Mouse (Mus musculus) gastrocnemius, adult 18-20 months (tissue): ENCODE measurements around the gene Gns. TPM values are rescaled to one million over a fixed set of nuclear protein-coding genes. Genes with fewer than 3 reads are reported as not detected.
"Not testable (repeated sequence)": the region's sequence is repeated elsewhere in the genome, so short reads cannot be mapped to it uniquely, and the experiment has no call there.

Source experiments
- DNase-seq: peaks from one replicate; pipeline ENCODE4 v3.0.0; 2021; ENCODE audit warnings: low spot score
- long read RNA-seq, 2 experiments: library from polyadenylated mRNA; stranded (forward); transcript quantifications; one replicate each; pipeline ENCODE4 v2.0.0; 2021
- total RNA-seq, 2 experiments: library from RNA; stranded (reverse); gene quantifications; 2 replicates each; pipeline ENCODE4 v1.2.3; 2021

Gene Gns
- total RNA-seq: 10 to 100 TPM; 26.8 to 29.2 TPM
- long read RNA-seq, experiment 1, transcript Gns-201 (14 exons, 3,855 nt): major isoform, 42 of 52 reads
- long read RNA-seq, experiment 1, partial matches to known transcripts: 9 of 52 reads
- long read RNA-seq, experiment 1, other reads (novel, unspliced or antisense): 1 of 52 reads
- long read RNA-seq, experiment 2, transcript Gns-201 (14 exons, 3,855 nt): major isoform, 32 of 39 reads
- long read RNA-seq, experiment 2, partial matches to known transcripts: 5 of 39 reads
- long read RNA-seq, experiment 2, other reads (novel, unspliced or antisense): 1 of 39 reads

GRCm38 (mm10) chr10:121364801-121365564, at the start of gene Gns:
TSS of gene Gns (plus strand) at chr10:121365090.
- DNase-seq: peak; percentile 79

- peak; percentile 11 for DNase-seq
These were observed 49.3 kb upstream of the Gns start for GRCm38 (mm10) chr10:121315321-121316283.

DNA sequence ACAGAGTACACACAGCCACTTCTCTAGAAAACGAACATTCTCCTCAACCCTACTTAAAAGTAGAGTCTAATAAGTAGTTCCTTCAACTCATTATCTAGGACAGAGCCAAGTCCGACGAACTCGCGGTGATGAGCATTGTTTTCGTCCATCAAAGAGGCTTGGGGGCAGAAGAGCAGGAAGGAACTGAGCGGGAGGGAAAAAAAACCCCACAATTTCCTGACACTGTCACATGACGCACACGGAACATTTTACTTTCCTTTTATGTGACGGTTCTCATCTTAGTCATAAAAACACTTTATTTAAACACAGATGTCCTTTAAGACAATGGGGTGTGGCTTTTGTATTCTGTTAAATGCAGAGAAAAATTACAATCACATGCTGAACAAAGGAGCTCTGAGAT, 48.5 kb upstream of the Gns start:
- DNase-seq: no peak

GRCm38 (mm10) chr10:121318397-121318950, 46.4 kb upstream of the Gns start:
- no peak for DNase-seq

DNA sequence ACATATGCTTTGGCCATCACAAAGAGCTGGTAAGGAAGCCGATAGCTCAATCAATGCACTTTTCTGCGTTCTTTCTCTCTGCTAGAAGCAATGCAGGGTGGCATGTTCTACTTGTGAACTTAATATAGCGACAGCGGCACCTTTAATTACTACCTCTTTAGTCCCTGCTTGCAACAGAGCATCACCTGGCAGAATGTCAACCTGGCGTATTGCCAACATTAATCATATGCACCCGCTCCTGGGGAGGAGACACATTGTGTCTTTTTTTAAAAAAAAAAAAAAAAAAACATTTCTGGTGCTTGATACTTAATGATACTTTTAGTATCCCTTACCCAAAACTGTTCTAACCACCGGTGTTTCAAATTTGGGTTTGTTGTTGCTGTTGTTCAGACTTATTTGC, 41.4 kb upstream of the Gns start:
- DNase-seq: no peak

DNA sequence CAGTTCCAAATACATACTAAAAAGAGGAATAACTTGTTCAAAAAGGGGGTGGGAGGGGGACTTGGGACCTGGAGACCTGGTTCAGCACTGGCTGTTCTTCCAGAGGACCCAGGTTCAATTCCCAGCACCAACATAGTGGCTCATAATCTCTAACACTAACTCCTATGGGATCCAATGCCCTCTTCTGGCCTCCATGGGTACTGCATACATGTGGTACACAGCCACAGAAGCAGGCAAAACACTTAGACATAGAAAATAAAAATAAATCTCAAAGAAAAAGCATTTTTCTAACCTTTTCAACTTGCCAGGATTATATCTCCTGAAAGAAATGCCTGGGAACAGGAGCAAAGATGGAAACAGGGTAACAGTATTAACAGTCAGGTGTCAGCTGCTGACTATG, 38.7 kb upstream of the Gns start:
- DNase-seq: no peak

- DNase-seq: no peak
These were observed 35.3 kb upstream of the Gns start for GRCm38 (mm10) chr10:121329586-121329985.

DNA sequence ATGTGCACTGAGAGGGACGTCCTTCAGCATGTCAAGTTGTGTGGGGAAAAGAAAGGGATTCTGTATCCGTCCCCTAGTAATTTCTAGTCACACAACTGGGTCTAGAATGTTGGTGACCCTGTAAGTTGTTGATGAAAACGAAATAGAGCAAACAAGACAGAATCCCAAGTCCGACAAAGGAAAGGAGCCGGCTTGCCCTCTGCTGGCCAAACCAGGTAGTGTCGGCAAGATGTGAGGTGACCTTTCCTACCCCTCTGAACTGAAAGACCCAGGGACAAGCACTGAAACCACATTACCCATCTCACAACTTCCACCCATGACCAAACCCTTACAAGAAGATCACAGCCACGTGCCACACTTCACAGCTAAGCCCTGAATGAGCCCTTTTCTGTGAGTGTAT, 34.0 kb upstream of the Gns start:
- peak; percentile 48 for DNase-seq

GRCm38 (mm10) chr10:121334576-121334975, 30.3 kb upstream of the Gns start:
- peak; percentile 47 for DNase-seq

GRCm38 (mm10) chr10:121336536-121336935, 28.4 kb upstream of the Gns start:
- DNase-seq: not testable (repeated sequence)

DNA sequence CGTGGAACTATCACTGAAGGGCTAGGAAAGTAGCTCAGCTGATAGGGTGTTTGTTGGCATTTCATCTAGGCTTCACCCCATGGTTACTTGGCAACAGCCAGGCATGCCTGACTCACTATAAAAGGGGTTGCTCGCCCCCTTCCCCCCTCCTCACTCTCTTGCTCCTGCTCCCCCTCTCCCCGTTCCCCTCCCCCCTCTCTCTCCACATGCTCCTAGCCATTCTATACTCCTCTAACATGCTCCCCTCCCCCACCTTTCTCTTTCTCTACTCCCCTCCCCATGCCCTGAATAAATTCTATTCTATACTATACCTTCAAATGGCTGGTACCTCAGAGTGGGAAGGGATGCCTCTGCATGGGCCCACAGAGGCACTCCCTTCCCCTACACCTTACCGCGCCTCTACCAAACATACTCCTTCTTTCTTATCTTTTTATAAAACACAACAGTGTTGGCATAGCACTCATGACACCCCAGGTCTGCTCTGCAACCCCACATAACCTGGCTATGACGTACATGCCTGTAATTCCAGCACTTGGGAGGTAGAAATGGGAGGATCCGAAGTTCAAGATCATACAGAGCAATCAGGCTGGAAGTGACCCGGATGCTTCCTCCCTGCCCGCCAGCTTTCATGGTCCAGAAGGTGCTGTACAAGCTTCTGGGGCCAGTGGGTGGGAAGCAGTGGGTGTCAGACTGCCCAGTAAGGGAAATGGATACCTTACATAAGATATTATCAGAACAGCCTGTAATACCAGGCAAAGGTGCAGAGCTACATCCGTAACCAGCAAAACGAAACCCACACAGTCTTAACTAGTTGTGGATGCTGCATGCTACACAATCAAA, 23.9 kb upstream of the Gns start:
- DNase-seq: no peak

GRCm38 (mm10) chr10:121342260-121342659, 22.6 kb upstream of the Gns start:
- DNase-seq: no peak

- no peak for DNase-seq
These were observed 21.0 kb upstream of the Gns start for GRCm38 (mm10) chr10:121343867-121344266.

DNA sequence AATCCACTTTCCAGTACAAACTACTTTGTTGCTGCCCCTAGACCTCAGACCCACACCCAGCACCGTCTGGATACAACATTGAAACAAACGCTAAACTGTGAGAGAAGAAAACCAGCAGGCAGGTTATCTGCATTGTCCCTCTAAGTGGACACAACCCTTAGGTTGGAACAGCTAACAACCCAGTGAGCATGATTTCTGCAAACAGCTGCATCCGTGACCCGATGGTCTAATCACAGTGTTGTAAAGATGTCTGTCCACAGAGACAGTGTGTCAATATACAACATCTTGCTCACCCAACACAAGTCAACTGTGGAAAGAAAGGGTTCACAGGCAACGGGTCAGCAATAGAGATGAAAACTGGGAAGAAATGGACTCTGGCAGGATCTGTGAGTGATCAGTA, 15.6 kb upstream of the Gns start:
- DNase-seq: no peak

GRCm38 (mm10) chr10:121350357-121351065, 14.4 kb upstream of the Gns start:
- DNase-seq: no peak

- DNase-seq: peak; percentile 17
These were observed 13.8 kb upstream of the Gns start, which contains the start of gene Tbc1d30 for GRCm38 (mm10) chr10:121351066-121351581. TSS of gene Tbc1d30 (minus strand) at chr10:121351278.

GRCm38 (mm10) chr10:121351692-121352290, 13.1 kb upstream of the Gns start:
- no peak for DNase-seq

GRCm38 (mm10) chr10:121360358-121360757, 4.5 kb upstream of the Gns start:
- DNase-seq: no peak

GRCm38 (mm10) chr10:121363201-121363600, 1.7 kb upstream of the Gns start:
- no peak for DNase-seq
